Mouse (Mus musculus): Measurements from ENCODE around the gene Gm128. TPM values are rescaled to one million over a fixed set of nuclear protein-coding genes. Genes with fewer than 3 reads are reported as not detected.

Gm128 gene
- total and polyA plus RNA-seq, 3 experiments, result 0.08 to 0.18 TPM; not detected in 1

Other genes starting within 250 kb of the Gm128 start
- gene Zfp687, start 226.2 kb downstream of the Gm128 start, total RNA-seq (2012; rRNA removed), result 14.5 and 16.2 TPM in 2 replicates
- gene Zfp687, start 226.2 kb downstream of the Gm128 start, polyA plus RNA-seq (2012; ENCODE audit: insufficient read depth in 1 of 2, insufficient read length in 2 of 2, low read depth in 1 of 2, low replicate concordance in 2 of 2, missing spikeins in 1 of 2), result 10 to 100 TPM in 1 of 2 experiments, not detected in 1; 36.6 TPM
- gene Psmd4, start 199.0 kb downstream of the Gm128 start, total RNA-seq (2012; rRNA removed), result 631 and 709 TPM in 2 replicates
- gene Psmd4, start 199.0 kb downstream of the Gm128 start, polyA plus RNA-seq (2012; ENCODE audit: insufficient read depth in 1 of 2, insufficient read length in 2 of 2, low read depth in 1 of 2, low replicate concordance in 2 of 2, missing spikeins in 1 of 2), result 100 to 1,000 TPM in 1 of 2 experiments, not detected in 1; 816 TPM
- gene Pip5k1a, start 134.7 kb downstream of the Gm128 start, total RNA-seq (2012; rRNA removed), result 47.7 and 48.6 TPM in 2 replicates
- 100 to 1,000 TPM; 103 to 322 TPM for gene Pip5k1a, start 134.7 kb downstream of the Gm128 start, polyA plus RNA-seq (2012; ENCODE audit: insufficient read depth in 1 of 2, insufficient read length in 2 of 2, low read depth in 1 of 2, low replicate concordance in 2 of 2, missing spikeins in 1 of 2)
- gene Vps72, start 130.6 kb downstream of the Gm128 start, total RNA-seq (2012; rRNA removed), result 117 and 128 TPM in 2 replicates
- 100 to 1,000 TPM; 266 to 416 TPM for gene Vps72, start 130.6 kb downstream of the Gm128 start, polyA plus RNA-seq (2012; ENCODE audit: insufficient read depth in 1 of 2, insufficient read length in 2 of 2, low read depth in 1 of 2, low replicate concordance in 2 of 2, missing spikeins in 1 of 2)
- 1.6 and 3.1 TPM in 2 replicates for gene Tmod4, start 117.1 kb downstream of the Gm128 start, total RNA-seq (2012; rRNA removed)
- 1 to 10 TPM in 1 of 2 experiments, not detected in 1; 5.4 TPM for gene Tmod4, start 117.1 kb downstream of the Gm128 start, polyA plus RNA-seq (2012; ENCODE audit: insufficient read depth in 1 of 2, insufficient read length in 2 of 2, low read depth in 1 of 2, low replicate concordance in 2 of 2, missing spikeins in 1 of 2)
- 71.8 and 93.1 TPM in 2 replicates for gene Scnm1, start 107.6 kb downstream of the Gm128 start, total RNA-seq (2012; rRNA removed)
- gene Scnm1, start 107.6 kb downstream of the Gm128 start, polyA plus RNA-seq (2012; ENCODE audit: insufficient read depth in 1 of 2, insufficient read length in 2 of 2, low read depth in 1 of 2, low replicate concordance in 2 of 2, missing spikeins in 1 of 2), result 100 to 1,000 TPM in 1 of 2 experiments, not detected in 1; 104 TPM
- gene Lysmd1, start 107.5 kb downstream of the Gm128 start, total RNA-seq (2012; rRNA removed), result 22.1 and 22.7 TPM in 2 replicates
- 100 to 1,000 TPM in 1 of 2 experiments, 10 to 100 TPM in 1; 22.9 to 102 TPM for gene Lysmd1, start 107.5 kb downstream of the Gm128 start, polyA plus RNA-seq (2012; ENCODE audit: insufficient read depth in 1 of 2, insufficient read length in 2 of 2, low read depth in 1 of 2, low replicate concordance in 2 of 2, missing spikeins in 1 of 2)
- gene Tnfaip8l2, start 99.2 kb downstream of the Gm128 start, total RNA-seq (2012; rRNA removed), result 3.1 and 4.5 TPM in 2 replicates
- 1 to 10 TPM in 1 of 2 experiments, not detected in 1; 5.8 TPM for gene Tnfaip8l2, start 99.2 kb downstream of the Gm128 start, polyA plus RNA-seq (2012; ENCODE audit: insufficient read depth in 1 of 2, insufficient read length in 2 of 2, low read depth in 1 of 2, low replicate concordance in 2 of 2, missing spikeins in 1 of 2)
- 0.35 and 0.69 TPM in 2 replicates for gene Sema6c, start 81.1 kb downstream of the Gm128 start, total RNA-seq (2012; rRNA removed)
- gene Sema6c, start 81.1 kb downstream of the Gm128 start, polyA plus RNA-seq (2012; ENCODE audit: insufficient read depth in 1 of 2, insufficient read length in 2 of 2, low read depth in 1 of 2, low replicate concordance in 2 of 2, missing spikeins in 1 of 2), result 1 to 10 TPM in 1 of 2 experiments, not detected in 1; 3.2 TPM
- 78.7 and 82.2 TPM in 2 replicates for gene Gabpb2, start 23.7 kb downstream of the Gm128 start, total RNA-seq (2012; rRNA removed)
- gene Gabpb2, start 23.7 kb downstream of the Gm128 start, polyA plus RNA-seq (2012; ENCODE audit: insufficient read depth in 1 of 2, insufficient read length in 2 of 2, low read depth in 1 of 2, low replicate concordance in 2 of 2, missing spikeins in 1 of 2), result 10 to 100 TPM; 72.2 to 92.8 TPM
- 238 and 341 TPM in 2 replicates for gene Cdc42se1, start 12.9 kb downstream of the Gm128 start, total RNA-seq (2012; rRNA removed)
- gene Cdc42se1, start 12.9 kb downstream of the Gm128 start, polyA plus RNA-seq (2012; ENCODE audit: insufficient read depth in 1 of 2, insufficient read length in 2 of 2, low read depth in 1 of 2, low replicate concordance in 2 of 2, missing spikeins in 1 of 2), result 100 to 1,000 TPM in 1 of 2 experiments, not detected in 1; 472 TPM
- gene Mllt11, start 9.4 kb downstream of the Gm128 start, total RNA-seq (2012; rRNA removed), result 6.7 and 7.3 TPM in 2 replicates
- 10 to 100 TPM in 1 of 2 experiments, not detected in 1; 24.6 TPM for gene Mllt11, start 9.4 kb downstream of the Gm128 start, polyA plus RNA-seq (2012; ENCODE audit: insufficient read depth in 1 of 2, insufficient read length in 2 of 2, low read depth in 1 of 2, low replicate concordance in 2 of 2, missing spikeins in 1 of 2)
- gene Bnipl, start 9.6 kb upstream of the Gm128 start, total RNA-seq (2012; rRNA removed), result 0.19 and 0.20 TPM in 2 replicates
- gene Bnipl, start 9.6 kb upstream of the Gm128 start, polyA plus RNA-seq (2012; ENCODE audit: insufficient read depth in 1 of 2, insufficient read length in 2 of 2, low read depth in 1 of 2, low replicate concordance in 2 of 2, missing spikeins in 1 of 2), result under 1 TPM in 1 of 2 experiments, not detected in 1; 0.43 TPM
- 203 and 265 TPM in 2 replicates for gene Mindy1, start 39.7 kb upstream of the Gm128 start, total RNA-seq (2012; rRNA removed)
- gene Mindy1, start 39.7 kb upstream of the Gm128 start, polyA plus RNA-seq (2012; ENCODE audit: insufficient read depth in 1 of 2, insufficient read length in 2 of 2, low read depth in 1 of 2, low replicate concordance in 2 of 2, missing spikeins in 1 of 2), result 100 to 1,000 TPM in 1 of 2 experiments, not detected in 1; 234 TPM
- 28.5 and 32.4 TPM in 2 replicates for gene Prune1, start 40.5 kb upstream of the Gm128 start, total RNA-seq (2012; rRNA removed)
- gene Prune1, start 40.5 kb upstream of the Gm128 start, polyA plus RNA-seq (2012; ENCODE audit: insufficient read depth in 1 of 2, insufficient read length in 2 of 2, low read depth in 1 of 2, low replicate concordance in 2 of 2, missing spikeins in 1 of 2), result 10 to 100 TPM in 1 of 2 experiments, not detected in 1; 51.8 TPM
- 7.7 and 7.8 TPM in 2 replicates for gene Anxa9, start 65.6 kb upstream of the Gm128 start, total RNA-seq (2012; rRNA removed)
- gene Anxa9, start 65.6 kb upstream of the Gm128 start, polyA plus RNA-seq (2012; ENCODE audit: insufficient read depth in 1 of 2, insufficient read length in 2 of 2, low read depth in 1 of 2, low replicate concordance in 2 of 2, missing spikeins in 1 of 2), result 10 to 100 TPM in 1 of 2 experiments, not detected in 1; 33.9 TPM
- gene Cers2, start 73.2 kb upstream of the Gm128 start, total RNA-seq (2012; rRNA removed), result 240 and 307 TPM in 2 replicates
- gene Cers2, start 73.2 kb upstream of the Gm128 start, polyA plus RNA-seq (2012; ENCODE audit: insufficient read depth in 1 of 2, insufficient read length in 2 of 2, low read depth in 1 of 2, low replicate concordance in 2 of 2, missing spikeins in 1 of 2), result 100 to 1,000 TPM; 134 to 357 TPM
- 91.0 and 101 TPM in 2 replicates for gene Setdb1, start 115.6 kb upstream of the Gm128 start, total RNA-seq (2012; rRNA removed)
- 100 to 1,000 TPM in 1 of 2 experiments, not detected in 1; 116 TPM for gene Setdb1, start 115.6 kb upstream of the Gm128 start, polyA plus RNA-seq (2012; ENCODE audit: insufficient read depth in 1 of 2, insufficient read length in 2 of 2, low read depth in 1 of 2, low replicate concordance in 2 of 2, missing spikeins in 1 of 2)
- not detected in 2 replicates for gene 4930558C23Rik, start 161.2 kb upstream of the Gm128 start, total RNA-seq (2012; rRNA removed)
- gene 4930558C23Rik, start 161.2 kb upstream of the Gm128 start, polyA plus RNA-seq (2012; ENCODE audit: insufficient read depth in 1 of 2, insufficient read length in 2 of 2, low read depth in 1 of 2, low replicate concordance in 2 of 2, missing spikeins in 1 of 2), result not detected
- gene Arnt, start 192.8 kb upstream of the Gm128 start, total RNA-seq (2012; rRNA removed), result 16.4 and 22.2 TPM in 2 replicates
- gene Arnt, start 192.8 kb upstream of the Gm128 start, polyA plus RNA-seq (2012; ENCODE audit: insufficient read depth in 1 of 2, insufficient read length in 2 of 2, low read depth in 1 of 2, low replicate concordance in 2 of 2, missing spikeins in 1 of 2), result 10 to 100 TPM; 62.4 to 90.7 TPM